Mouse (Mus musculus) heart, embryonic 12.5 days (tissue): ENCODE data around the gene Reg1. TPM values are rescaled to one million over a fixed set of nuclear protein-coding genes. Genes with fewer than 3 reads are reported as not detected.

Source experiments
- ATAC-seq: fragments of 200-750 bp; cut with Nextera tagmentation; 2 replicates; pipeline ENCODE4 v1.8.0; 2017; ENCODE audit warnings: moderate TSS enrichment, moderate library complexity; ENCODE audit not compliant: insufficient number of reproducible peaks, low FRiP score
- H3K27ac ChIP-seq: fragments of 300-500 bp; sonication (generic); 2 replicates; pipeline ENCODE4 v1.5.1; 2016; ENCODE audit warnings: mild to moderate bottlenecking, moderate library complexity; ENCODE audit not compliant: poor library complexity, severe bottlenecking
- H3K27me3 ChIP-seq: fragments of 300-500 bp; sonication (generic); replicated peaks from 2 replicates; pipeline ENCODE4 v1.6.1; 2016; ENCODE audit warnings: mild to moderate bottlenecking, moderate library complexity
- H3K36me3 ChIP-seq: fragments of 300-500 bp; sonication (generic); 2 replicates; pipeline ENCODE4 v1.6.1; 2016; ENCODE audit warnings: mild to moderate bottlenecking, moderate library complexity
- H3K4me1 ChIP-seq: fragments of 300-500 bp; sonication (generic); replicated peaks from 2 replicates; pipeline ENCODE4 v1.6.1; 2016; ENCODE audit warnings: mild to moderate bottlenecking
- H3K4me2 ChIP-seq: fragments of 300-500 bp; sonication (generic); 2 replicates; pipeline ENCODE4 v1.6.1; 2016; ENCODE audit warnings: mild to moderate bottlenecking, moderate library complexity
- H3K4me3 ChIP-seq: fragments of 300-500 bp; sonication (generic); 2 replicates; pipeline ENCODE4 v1.5.1; 2016; ENCODE audit warnings: mild to moderate bottlenecking
- H3K9ac ChIP-seq: fragments of 300-500 bp; sonication (generic); 2 replicates; pipeline ENCODE4 v1.6.1; 2016; ENCODE audit warnings: mild to moderate bottlenecking, moderate library complexity
- H3K9me3 ChIP-seq: fragments of 300-500 bp; sonication (generic); replicated peaks from 2 replicates; pipeline ENCODE4 v1.6.1; 2016; ENCODE audit warnings: mild to moderate bottlenecking, moderate library complexity
- WGBS: fragments of 180-500 bp; shearing (Covaris S2); methylation state at CpG from one replicate; pipeline ENCODE4 v1.1.7; 2016; 5-methylcytosine and 5-hydroxymethylcytosine counted together
- polyA plus RNA-seq: library from polyadenylated mRNA; unstranded; fragments of >200 nt; fragmentation: Nextera tagmentation; extraction: Ambion mirVana; gene quantifications from 2 replicates; pipeline ENCODE4 v1.2.1, GENCODE M21; 2016

The Reg1 gene
- polyA plus RNA-seq, 1 experiment from 2014 or later = not detected

DNA sequence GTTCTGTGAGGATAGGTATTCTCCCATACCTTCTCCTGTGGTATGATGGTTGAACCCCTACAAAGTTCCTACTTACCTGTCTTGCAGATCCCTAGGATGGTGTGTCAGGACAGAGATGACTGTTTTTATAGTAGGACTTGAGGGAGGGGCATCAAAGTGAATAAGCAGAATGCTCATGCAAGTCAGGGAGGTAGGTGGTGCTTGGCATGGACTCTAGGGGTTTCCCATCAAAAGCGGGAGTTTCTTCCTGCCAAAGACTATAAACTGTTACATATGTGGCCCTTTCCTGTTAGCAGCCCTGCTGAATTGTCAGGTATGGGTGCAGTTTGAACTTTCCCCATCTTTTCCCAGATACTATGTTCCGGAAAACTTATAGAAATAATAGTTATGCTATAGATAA, 46.3 kb downstream of the Reg1 start, which contains the start of gene Reg3g:
Gene Reg3g (minus strand): TSS at position 101 of the 400 bp plus-strand sequence.
- no peak for ATAC-seq
- H3K4me3 ChIP-seq = no peak within 1 kb of the TSS
- WGBS = 73% methylated on average over 2 of the region's 2 CpGs

DNA sequence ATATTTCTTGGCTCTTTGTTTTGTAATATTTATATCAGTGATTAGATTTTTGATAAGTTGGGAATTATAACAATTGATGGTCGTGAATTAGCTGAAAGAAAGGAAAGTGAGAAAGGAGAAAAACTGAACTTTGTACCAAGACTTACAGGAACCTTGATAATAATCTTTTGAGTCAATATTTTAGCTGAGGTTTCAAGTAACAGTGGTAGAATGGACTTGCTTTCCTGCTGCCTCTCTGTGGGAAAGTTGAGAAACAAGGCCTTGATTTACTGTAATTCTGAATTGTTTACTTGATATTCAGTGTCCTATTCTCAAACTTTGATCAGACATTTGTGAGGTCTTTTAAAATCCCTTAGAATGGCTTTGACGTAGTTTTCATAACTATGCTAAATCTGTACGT, 46.8 kb downstream of the Reg1 start:
- Histone ChIP-seq H3K4me1 (no peaks in the 10 kb centered on the region), H3K9me3 (no peaks in the 10 kb centered on the region), H3K36me3 (no peaks in the 10 kb centered on the region), H3K4me2 (no peak overlapping the region), H3K4me3 (no peak overlapping the region), H3K27me3 (no peaks in the 10 kb centered on the region), H3K9ac (no peak overlapping the region), H3K27ac (no peak overlapping the region)
- 64% methylated on average over 3 of the region's 3 CpGs for WGBS
- no peak for ATAC-seq

More for the DNA sequence above, 46.3 kb downstream of the Reg1 start, which contains the start of gene Reg3g:
- Histone ChIP-seq H3K27me3 (no peaks in the 10 kb centered on the region), H3K4me1 (no peaks in the 10 kb centered on the region), H3K27ac (no peak within 1 kb of the TSS), H3K9ac (no peak within 1 kb of the TSS), H3K4me2 (no peak within 1 kb of the TSS), H3K36me3 (no peaks in the 10 kb centered on the region), H3K9me3 (no peaks in the 10 kb centered on the region)

Other genes starting within 250 kb of the Reg1 start
- gene Reg3b, start 52.1 kb upstream of the Reg1 start, polyA plus RNA-seq = not detected in 2 replicates
- gene Reg3d, start 43.8 kb upstream of the Reg1 start, polyA plus RNA-seq = not detected in 2 replicates
- not detected in 2 replicates for gene Reg3a, start 42.0 kb upstream of the Reg1 start, polyA plus RNA-seq
- not detected in 2 replicates for gene Reg2, start 27.1 kb upstream of the Reg1 start, polyA plus RNA-seq
- gene Reg3g, start 46.2 kb downstream of the Reg1 start, polyA plus RNA-seq = not detected in 2 replicates